Mouse (Mus musculus) C2C12 (cell line): ENCODE measurements around the gene Pard3.

Experiments used
- CTCF ChIP-seq: IDR thresholded peaks from one replicate; pipeline ENCODE4 v1.5.1; 2011; ENCODE audit not compliant: control insufficient read depth, insufficient read depth, insufficient read length
- MAX ChIP-seq: IDR thresholded peaks from one replicate; pipeline ENCODE4 v1.6.1; 2011; ENCODE audit warnings: mild to moderate bottlenecking, control low read depth
- MYOD1 ChIP-seq: IDR thresholded peaks from one replicate; pipeline ENCODE4 v1.6.1; 2011; ENCODE audit warnings: low read depth; ENCODE audit not compliant: control insufficient read depth, insufficient read length
- MYOG ChIP-seq: IDR thresholded peaks from one replicate; pipeline ENCODE4 v1.6.1; 2011; ENCODE audit not compliant: control insufficient read depth, insufficient read length; ENCODE audit errors: extremely low read depth
- USF1 ChIP-seq: IDR thresholded peaks from one replicate; pipeline ENCODE4 v1.6.1; 2011; ENCODE audit warnings: low read depth, mild to moderate bottlenecking, control low read depth, moderate library complexity

DNA sequence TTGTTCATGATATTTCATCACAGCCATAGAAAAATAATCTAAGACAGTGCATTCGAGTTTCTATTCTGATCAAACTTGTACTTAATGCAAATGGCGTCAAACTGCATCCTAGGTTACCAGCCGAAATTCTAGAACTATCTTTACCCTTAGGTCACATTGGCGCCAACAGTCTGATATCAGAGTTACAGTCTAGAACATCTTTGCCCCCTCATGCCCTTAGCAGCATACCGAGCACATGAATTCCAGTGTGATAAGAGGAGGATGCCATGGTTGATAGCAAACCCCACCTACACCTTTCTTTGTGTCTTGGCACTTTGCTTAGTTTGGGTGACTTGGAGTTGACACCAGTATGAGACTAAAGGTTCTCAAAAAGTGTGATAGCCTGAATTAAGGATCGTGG, 197.4 kb downstream of the Pard3 start:
- TF ChIP-seq CTCF (no peak), MAX (no peak), MYOD1 (no peak), USF1 (no peak), MYOG (no peak)
